Mouse (Mus musculus): ENCODE results near the gene Lhx2. TPM values are rescaled to one million over a fixed set of nuclear protein-coding genes. Genes with fewer than 3 reads are reported as not detected.
A peak's percentile ranks its signal among the peaks of the same experiment; 100 is the strongest.

The Lhx2 gene
- polyA plus RNA-seq, 1 experiment from 2014 or later: 15.5 TPM

DNA sequence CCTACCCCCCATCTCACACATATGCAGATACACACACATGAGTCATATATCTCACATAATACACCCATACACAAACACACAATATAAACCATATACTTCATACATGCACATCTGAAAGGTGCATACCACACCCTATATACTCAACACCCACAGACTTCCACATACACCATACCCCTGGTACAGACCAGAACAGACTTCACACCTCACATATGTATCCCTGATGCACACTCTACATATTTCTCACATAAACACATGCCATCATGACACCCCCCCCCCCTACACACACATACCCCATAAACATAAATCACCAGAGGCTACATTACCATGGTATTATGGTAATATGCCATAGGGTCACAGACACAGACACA lies 56.8 kb downstream of the Lhx2 start:
- Histone ChIP-seq H3K36me3 (replicated peaks; ENCODE audit: control insufficient read depth, insufficient read depth, low read depth, low read length) (no peaks in the 10 kb centered on the region), H3K27me3 (ENCODE audit: control insufficient read depth, insufficient read depth, low read length) (no peaks in the 10 kb centered on the region), H3K27ac (replicated peaks; ENCODE audit: low read depth, low read length) (no peak overlapping the region), H3K4me1 (ENCODE audit: control insufficient read depth, insufficient read depth, low read length) (no peaks in the 10 kb centered on the region), H3K4me2 (ENCODE audit: low read depth, low read length) (no peak overlapping the region), H3K9ac (replicated peaks; ENCODE audit: low read length) (no peak overlapping the region), H3K4me3 (ENCODE audit: low read depth, low read length) (no peak overlapping the region), H3K9me3 (replicated peaks; ENCODE audit: control insufficient read depth, low read length) (no peaks in the 10 kb centered on the region)
- no peak for ATAC-seq (replicated peaks; ENCODE audit: insufficient number of reproducible peaks, low FRiP score, low TSS enrichment, low read depth)
- DNase-seq (ENCODE audit: low spot score): no peak

- DNase-seq (ENCODE audit: low spot score) (no peak), ATAC-seq (replicated peaks; ENCODE audit: insufficient number of reproducible peaks, low FRiP score, low TSS enrichment, low read depth) (no peak)
- Histone ChIP-seq H3K9ac (replicated peaks; ENCODE audit: low read length) (no peak overlapping the region), H3K27ac (replicated peaks; ENCODE audit: low read depth, low read length) (no peak overlapping the region), H3K9me3 (replicated peaks; ENCODE audit: control insufficient read depth, low read length) (no peaks in the 10 kb centered on the region), H3K4me3 (ENCODE audit: low read depth, low read length) (no peak overlapping the region), H3K36me3 (replicated peaks; ENCODE audit: control insufficient read depth, insufficient read depth, low read depth, low read length) (no peaks in the 10 kb centered on the region), H3K4me1 (ENCODE audit: control insufficient read depth, insufficient read depth, low read length) (no peaks in the 10 kb centered on the region), H3K4me2 (ENCODE audit: low read depth, low read length) (no peak overlapping the region), H3K27me3 (ENCODE audit: control insufficient read depth, insufficient read depth, low read length) (no peaks in the 10 kb centered on the region)
- WGBS: 79% methylated on average over 7 of the region's 7 CpGs
Observed at GRCm38 (mm10) chr2:38397306-38397705, 58.2 kb downstream of the Lhx2 start.

GRCm38 (mm10) chr2:38397882-38398281 lies 58.8 kb downstream of the Lhx2 start:
- H3K4me3 ChIP-seq (ENCODE audit: low read depth, low read length): no peak overlapping the region
- DNase-seq (ENCODE audit: low spot score) (no peak), ATAC-seq (replicated peaks; ENCODE audit: insufficient number of reproducible peaks, low FRiP score, low TSS enrichment, low read depth) (no peak)
- H3K9ac ChIP-seq (replicated peaks; ENCODE audit: low read length): no peak overlapping the region
- H3K4me2 ChIP-seq (ENCODE audit: low read depth, low read length): no peak overlapping the region
- WGBS: 76% methylated on average over 6 of the region's 6 CpGs
- no peaks in the 10 kb centered on the region for H3K4me1 ChIP-seq (ENCODE audit: control insufficient read depth, insufficient read depth, low read length)
- H3K27me3 ChIP-seq (ENCODE audit: control insufficient read depth, insufficient read depth, low read length): no peaks in the 10 kb centered on the region
- no peak overlapping the region for H3K27ac ChIP-seq (replicated peaks; ENCODE audit: low read depth, low read length)
- H3K36me3 ChIP-seq (replicated peaks; ENCODE audit: control insufficient read depth, insufficient read depth, low read depth, low read length): no peaks in the 10 kb centered on the region
- no peaks in the 10 kb centered on the region for H3K9me3 ChIP-seq (replicated peaks; ENCODE audit: control insufficient read depth, low read length)

- ATAC-seq (replicated peaks; ENCODE audit: insufficient number of reproducible peaks, low FRiP score, low TSS enrichment, low read depth) (no peak), DNase-seq (ENCODE audit: low spot score) (no peak)
- WGBS: 86% methylated on average over 1 of the region's 1 CpGs
- Histone ChIP-seq H3K9me3 (replicated peaks; ENCODE audit: control insufficient read depth, low read length) (no peaks in the 10 kb centered on the region), H3K4me2 (ENCODE audit: low read depth, low read length) (no peak overlapping the region), H3K9ac (replicated peaks; ENCODE audit: low read length) (no peak overlapping the region), H3K4me1 (ENCODE audit: control insufficient read depth, insufficient read depth, low read length) (no peaks in the 10 kb centered on the region), H3K4me3 (ENCODE audit: low read depth, low read length) (no peak overlapping the region), H3K27ac (replicated peaks; ENCODE audit: low read depth, low read length) (no peak overlapping the region), H3K36me3 (replicated peaks; ENCODE audit: control insufficient read depth, insufficient read depth, low read depth, low read length) (no peaks in the 10 kb centered on the region), H3K27me3 (ENCODE audit: control insufficient read depth, insufficient read depth, low read length) (no peaks in the 10 kb centered on the region)
Observed at GRCm38 (mm10) chr2:38402611-38403010, 63.5 kb downstream of the Lhx2 start.

DNA sequence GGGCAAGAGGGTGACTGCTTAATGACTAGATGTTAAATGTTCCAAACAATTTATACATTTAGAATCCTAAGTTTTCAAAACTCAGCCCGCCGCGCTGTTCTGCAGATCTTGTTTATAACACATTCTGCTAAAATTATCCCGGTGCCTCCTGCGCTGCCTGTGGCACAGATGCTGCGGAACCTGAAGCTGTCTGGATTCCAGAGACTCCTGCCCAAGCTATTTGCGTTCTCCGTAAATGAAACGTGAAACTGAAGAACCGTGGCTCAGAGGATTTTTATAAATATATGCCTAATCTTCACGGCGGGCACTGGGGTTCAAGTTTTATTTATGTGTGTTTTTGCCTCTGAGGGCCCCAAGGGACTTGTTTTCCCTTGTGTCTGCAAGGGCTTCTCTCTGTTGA lies 64.2 kb downstream of the Lhx2 start:
- DNase-seq (ENCODE audit: low spot score) (peak; percentile 26), ATAC-seq (replicated peaks; ENCODE audit: insufficient number of reproducible peaks, low FRiP score, low TSS enrichment, low read depth) (no peak)
- Histone ChIP-seq H3K36me3 (replicated peaks; ENCODE audit: control insufficient read depth, insufficient read depth, low read depth, low read length) (no peaks in the 10 kb centered on the region), H3K27me3 (ENCODE audit: control insufficient read depth, insufficient read depth, low read length) (no peaks in the 10 kb centered on the region), H3K4me3 (ENCODE audit: low read depth, low read length) (no peak overlapping the region), H3K4me1 (ENCODE audit: control insufficient read depth, insufficient read depth, low read length) (no peaks in the 10 kb centered on the region), H3K9ac (replicated peaks; ENCODE audit: low read length) (no peak overlapping the region), H3K9me3 (replicated peaks; ENCODE audit: control insufficient read depth, low read length) (no peaks in the 10 kb centered on the region), H3K4me2 (ENCODE audit: low read depth, low read length) (no peak overlapping the region), H3K27ac (replicated peaks; ENCODE audit: low read depth, low read length) (no peak overlapping the region)
- 60% methylated on average over 12 of the region's 12 CpGs for WGBS

DNA sequence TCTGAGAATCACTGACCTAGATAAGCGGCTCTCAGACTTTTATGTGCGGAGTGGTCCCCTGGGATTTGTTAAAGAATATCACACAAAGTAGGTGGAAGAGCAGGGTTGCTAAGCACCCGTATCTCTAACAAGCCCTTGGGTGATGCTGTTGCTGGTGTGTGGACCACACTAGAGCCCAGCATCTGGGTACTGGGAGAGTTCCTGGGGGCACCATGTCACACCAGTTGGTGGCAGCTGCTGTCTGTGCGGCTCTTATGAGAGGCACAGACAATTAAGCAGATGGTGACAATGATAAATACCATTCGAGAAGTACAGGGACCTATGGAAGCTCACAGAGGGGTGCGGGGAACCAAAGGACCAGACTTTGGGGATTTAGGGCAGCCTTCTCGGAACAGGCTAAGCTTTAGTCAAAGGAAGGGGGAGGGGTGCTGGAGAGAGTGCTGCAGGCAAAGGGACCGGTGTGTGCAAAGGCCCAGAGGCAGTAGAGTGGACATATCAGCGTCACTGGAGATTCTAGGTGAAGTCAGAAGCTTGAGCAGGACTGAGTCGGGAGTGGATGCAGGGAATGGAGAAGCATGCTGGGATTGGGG lies 65.0 kb downstream of the Lhx2 start:
- H3K27ac ChIP-seq (replicated peaks; ENCODE audit: low read depth, low read length): no peak overlapping the region
- H3K9me3 ChIP-seq (replicated peaks; ENCODE audit: control insufficient read depth, low read length): no peaks in the 10 kb centered on the region
- H3K4me2 ChIP-seq (ENCODE audit: low read depth, low read length): no peak overlapping the region
- ATAC-seq (replicated peaks; ENCODE audit: insufficient number of reproducible peaks, low FRiP score, low TSS enrichment, low read depth) (peak; percentile 71; the same call in 1 of the 2 replicates), DNase-seq (ENCODE audit: low spot score) (no peak)
- H3K36me3 ChIP-seq (replicated peaks; ENCODE audit: control insufficient read depth, insufficient read depth, low read depth, low read length): no peaks in the 10 kb centered on the region
- no peaks in the 10 kb centered on the region for H3K4me1 ChIP-seq (ENCODE audit: control insufficient read depth, insufficient read depth, low read length)
- no peak overlapping the region for H3K4me3 ChIP-seq (ENCODE audit: low read depth, low read length)
- no peaks in the 10 kb centered on the region for H3K27me3 ChIP-seq (ENCODE audit: control insufficient read depth, insufficient read depth, low read length)
- WGBS: 80% methylated on average over 10 of the region's 10 CpGs
- no peak overlapping the region for H3K9ac ChIP-seq (replicated peaks; ENCODE audit: low read length)

GRCm38 (mm10) chr2:38405356-38405755 lies 66.3 kb downstream of the Lhx2 start:
- H3K4me1 ChIP-seq (ENCODE audit: control insufficient read depth, insufficient read depth, low read length): no peaks in the 10 kb centered on the region
- H3K27ac ChIP-seq (replicated peaks; ENCODE audit: low read depth, low read length): no peak overlapping the region
- no peaks in the 10 kb centered on the region for H3K36me3 ChIP-seq (replicated peaks; ENCODE audit: control insufficient read depth, insufficient read depth, low read depth, low read length)
- WGBS: 81% methylated on average over 4 of the region's 4 CpGs
- no peak for ATAC-seq (replicated peaks; ENCODE audit: insufficient number of reproducible peaks, low FRiP score, low TSS enrichment, low read depth)
- H3K9me3 ChIP-seq (replicated peaks; ENCODE audit: control insufficient read depth, low read length): no peaks in the 10 kb centered on the region
- no peak overlapping the region for H3K4me2 ChIP-seq (ENCODE audit: low read depth, low read length)
- no peak overlapping the region for H3K9ac ChIP-seq (replicated peaks; ENCODE audit: low read length)
- H3K4me3 ChIP-seq (ENCODE audit: low read depth, low read length): no peak overlapping the region
- no peaks in the 10 kb centered on the region for H3K27me3 ChIP-seq (ENCODE audit: control insufficient read depth, insufficient read depth, low read length)
- no peak for DNase-seq (ENCODE audit: low spot score)

- no peaks in the 10 kb centered on the region for H3K4me1 ChIP-seq (ENCODE audit: control insufficient read depth, insufficient read depth, low read length)
- H3K36me3 ChIP-seq (replicated peaks; ENCODE audit: control insufficient read depth, insufficient read depth, low read depth, low read length): no peaks in the 10 kb centered on the region
- no peaks in the 10 kb centered on the region for H3K9me3 ChIP-seq (replicated peaks; ENCODE audit: control insufficient read depth, low read length)
- H3K27ac ChIP-seq (replicated peaks; ENCODE audit: low read depth, low read length): no peak overlapping the region
- no peak overlapping the region for H3K9ac ChIP-seq (replicated peaks; ENCODE audit: low read length)
- WGBS: 90% methylated on average over 3 of the region's 3 CpGs
- no peak overlapping the region for H3K4me2 ChIP-seq (ENCODE audit: low read depth, low read length)
- H3K27me3 ChIP-seq (ENCODE audit: control insufficient read depth, insufficient read depth, low read length): no peaks in the 10 kb centered on the region
- H3K4me3 ChIP-seq (ENCODE audit: low read depth, low read length): no peak overlapping the region
- no peak for ATAC-seq (replicated peaks; ENCODE audit: insufficient number of reproducible peaks, low FRiP score, low TSS enrichment, low read depth)
- no peak for DNase-seq (ENCODE audit: low spot score)
Observed at GRCm38 (mm10) chr2:38409309-38409708, 70.2 kb downstream of the Lhx2 start.
